Mouse (Mus musculus) cerebellum, adult 11-12 months (tissue): ENCODE data around the gene Cbr4.
A peak's percentile ranks its signal among the peaks of the same experiment; 100 is the strongest.

Source experiments
- DNase-seq: peaks from one replicate; pipeline ENCODE4 v3.0.0; 2022

Gene Cbr4

DNA sequence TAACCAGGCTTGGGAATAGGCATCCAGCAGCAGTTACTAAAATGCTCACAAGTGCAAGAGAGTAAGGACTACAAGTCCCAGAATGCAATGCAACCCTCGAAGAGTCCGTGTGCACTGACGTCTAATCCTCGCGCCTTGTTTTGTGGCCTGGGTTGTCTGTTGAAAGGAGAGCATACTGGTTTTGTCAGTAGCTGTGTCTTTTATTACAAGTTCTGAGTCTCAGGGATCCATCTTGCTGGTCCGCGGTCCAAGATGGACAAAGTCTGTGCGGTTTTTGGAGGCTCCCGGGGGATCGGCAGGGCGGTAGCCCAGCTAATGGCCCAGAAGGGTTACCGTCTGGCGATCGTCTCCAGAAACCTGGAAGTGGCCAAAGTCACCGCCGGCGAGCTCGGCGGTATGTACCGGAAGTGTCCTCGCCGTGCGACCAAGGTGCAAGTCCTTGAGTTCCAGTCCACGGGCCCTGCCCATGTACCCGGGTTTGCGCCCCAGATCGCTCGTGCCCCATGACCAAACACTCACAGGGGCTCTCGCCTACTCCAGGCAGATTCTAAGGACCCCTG is at the start of gene Cbr4:
Gene Cbr4, plus strand, starts transcription at position 138 of the 560 bp plus-strand sequence.
- DNase-seq = peak; percentile 86

DNA sequence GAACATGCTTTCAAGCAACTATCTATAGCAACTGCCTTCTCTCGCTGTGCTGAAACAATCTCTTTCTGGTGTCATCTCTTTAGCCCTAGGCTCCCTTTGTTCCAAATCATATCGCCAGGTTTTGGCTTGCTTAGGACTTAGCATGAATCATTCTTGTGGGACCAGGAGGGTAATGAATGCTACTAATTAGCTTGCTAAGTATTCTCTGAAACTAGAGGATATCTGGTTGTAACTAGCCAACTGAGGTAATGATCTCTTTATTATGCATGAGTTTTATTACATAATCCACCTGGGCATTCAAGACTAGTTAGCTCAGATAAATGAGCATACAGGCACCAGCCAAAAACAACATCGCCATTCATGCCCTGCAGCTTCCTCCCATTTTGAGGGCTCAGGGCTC is 44.5 kb upstream of the Cbr4 start:
- DNase-seq = no peak

DNA sequence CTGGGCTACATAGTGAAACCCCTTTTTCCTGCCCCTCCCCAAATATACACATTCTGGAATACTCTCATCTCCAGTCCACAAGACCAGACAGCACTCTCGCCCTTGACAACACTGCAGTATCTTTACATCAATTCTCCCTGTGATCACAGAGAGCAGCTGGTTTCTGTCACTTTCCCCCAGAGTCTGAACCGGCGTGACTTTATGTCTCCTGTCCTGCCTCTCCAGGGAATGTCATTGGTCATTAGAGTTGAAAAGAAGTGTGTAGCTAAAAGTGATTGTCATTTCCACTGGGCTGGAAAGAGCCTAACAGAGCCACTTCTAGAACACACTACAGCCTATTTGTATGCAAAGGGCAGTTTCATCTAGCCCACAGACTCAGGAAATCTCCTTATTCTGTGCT is 43.2 kb upstream of the Cbr4 start:
- DNase-seq = no peak

DNA sequence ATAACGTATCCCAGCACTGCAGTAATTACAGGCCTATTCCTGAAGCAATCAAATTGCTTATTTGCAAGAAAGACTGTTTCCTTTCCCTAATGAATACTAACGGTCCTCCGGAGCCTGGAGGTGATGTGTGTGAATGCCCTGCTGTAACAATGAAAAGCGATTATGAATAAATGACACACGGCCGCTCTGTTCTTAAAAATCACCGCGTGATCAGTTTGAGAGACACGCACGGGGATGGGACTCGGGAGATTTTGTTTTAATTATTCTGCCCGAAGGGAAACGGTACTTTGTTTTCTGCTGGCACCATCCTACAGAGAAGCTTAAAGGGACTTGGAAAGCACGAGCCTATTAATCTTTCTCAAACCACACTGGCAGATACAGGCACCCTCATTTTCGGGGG is 41.2 kb upstream of the Cbr4 start:
- DNase-seq = no peak

DNA sequence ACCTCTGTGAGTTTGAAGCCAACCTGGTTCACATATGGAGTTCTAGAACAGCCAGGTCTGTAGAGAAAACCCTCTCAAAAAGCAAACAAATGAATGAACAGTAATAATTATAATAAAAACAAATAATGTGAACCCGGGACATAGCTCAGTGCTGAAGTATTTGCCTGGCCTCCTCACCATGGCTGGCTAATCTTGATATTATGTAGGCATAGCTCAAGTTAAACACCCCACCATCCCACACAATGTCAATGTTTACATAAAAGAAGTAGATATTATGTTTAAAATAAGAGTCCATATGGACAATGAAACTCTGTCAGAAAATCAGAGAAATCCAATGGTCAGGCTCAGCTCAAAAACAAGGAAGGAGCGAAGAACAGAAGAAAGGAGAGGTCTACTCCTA is 39.4 kb upstream of the Cbr4 start:
- DNase-seq = no peak

DNA sequence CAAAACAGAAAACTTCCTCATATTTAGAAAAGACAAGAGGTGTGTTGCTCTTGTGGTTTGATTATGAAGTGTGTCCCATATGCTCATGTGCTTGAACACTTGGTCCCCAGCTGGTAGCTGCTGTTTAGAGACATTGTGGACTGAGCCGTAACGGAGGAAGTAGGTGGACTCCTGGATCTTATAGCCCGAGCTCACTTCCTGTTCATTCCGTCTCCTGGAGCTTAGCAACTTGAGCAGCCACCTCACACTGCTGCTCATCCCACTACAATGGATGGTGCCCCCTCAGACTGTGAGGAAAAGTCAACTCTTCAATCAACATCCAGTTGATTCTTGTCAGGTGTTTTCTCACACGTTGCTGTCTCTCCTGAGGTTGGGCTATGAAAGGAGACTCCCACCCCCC is 38.7 kb upstream of the Cbr4 start:
- DNase-seq = no peak

DNA sequence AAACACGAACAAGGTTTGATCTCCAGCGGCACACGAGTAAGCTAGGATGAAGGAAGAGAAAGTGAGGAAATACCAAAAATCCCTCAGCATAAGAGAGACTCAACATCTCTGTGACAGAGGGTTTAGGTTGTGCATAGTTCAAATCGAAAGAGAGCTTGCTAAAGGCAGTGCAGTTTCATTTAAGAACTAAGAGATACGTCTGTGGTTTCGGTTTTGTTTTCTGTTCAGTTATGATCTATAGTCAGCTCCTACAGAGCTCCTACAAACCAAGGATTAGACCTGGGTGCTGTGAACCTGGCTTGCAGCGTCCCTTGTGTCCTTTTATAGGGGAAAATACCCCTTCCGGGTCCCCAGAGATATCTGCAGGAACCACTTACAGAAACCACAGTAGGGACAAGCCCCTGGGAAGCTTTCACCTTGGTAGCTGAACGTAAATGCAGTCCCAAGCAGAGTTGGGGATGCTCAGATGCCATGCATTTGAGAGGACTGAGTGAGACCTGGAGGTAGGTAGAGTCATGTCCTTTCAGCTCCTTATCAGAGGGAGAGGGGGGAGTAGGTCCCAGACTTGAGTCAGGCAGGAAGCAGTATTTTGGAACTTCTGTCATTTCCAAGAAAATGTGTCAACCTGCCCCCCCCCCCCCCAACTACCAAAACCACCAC is 36.5 kb upstream of the Cbr4 start:
- DNase-seq = no peak

DNA sequence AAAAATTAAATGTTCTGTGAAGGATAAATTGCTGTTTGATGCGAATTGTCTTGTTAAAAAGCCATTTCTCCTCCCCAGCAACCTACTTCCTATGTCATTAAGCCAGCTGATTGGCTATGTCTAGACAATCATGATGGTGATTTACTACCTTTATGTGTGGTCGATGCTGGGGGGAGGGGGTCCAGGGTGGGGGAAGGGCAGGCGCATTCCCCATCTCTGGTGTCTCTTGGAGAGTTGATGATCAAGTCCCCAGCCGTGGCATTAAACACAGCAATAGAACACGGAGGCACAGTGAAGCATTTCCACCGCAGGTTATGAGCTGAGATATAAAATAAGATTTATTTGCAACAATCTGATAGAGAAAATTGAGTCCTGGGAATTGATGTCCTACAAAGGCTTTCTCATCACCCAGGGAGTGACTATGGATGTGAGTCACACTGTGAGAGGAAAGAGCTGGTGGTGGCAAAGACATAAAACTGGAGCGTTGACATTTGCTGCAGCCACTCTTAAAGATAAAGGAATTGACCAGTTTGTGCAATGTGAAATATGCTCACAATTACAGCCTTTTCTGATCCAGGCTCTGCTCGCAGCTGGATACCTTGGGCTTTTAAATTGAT is 35.7 kb upstream of the Cbr4 start:
- no peak for DNase-seq

DNA sequence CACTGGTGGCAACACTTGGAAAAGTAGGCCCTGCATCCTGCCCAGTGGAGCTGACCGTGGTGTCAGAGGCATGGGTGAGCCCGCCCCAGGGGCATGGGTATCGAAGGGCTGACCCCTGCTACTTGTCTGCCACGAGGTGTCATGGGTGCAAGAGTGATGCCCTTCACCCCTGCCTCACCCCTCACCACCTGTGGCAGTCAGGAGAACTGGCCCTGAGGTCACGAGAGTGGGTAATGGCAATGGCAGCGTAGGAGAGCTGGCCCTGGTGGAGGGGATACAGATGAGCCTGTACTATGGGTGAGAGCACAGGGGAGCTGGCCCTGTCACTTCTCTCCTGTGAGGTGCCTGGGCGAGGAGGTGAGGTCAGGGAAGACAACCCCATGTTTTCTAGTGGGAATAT is 27.8 kb upstream of the Cbr4 start:
- DNase-seq = no peak

DNA sequence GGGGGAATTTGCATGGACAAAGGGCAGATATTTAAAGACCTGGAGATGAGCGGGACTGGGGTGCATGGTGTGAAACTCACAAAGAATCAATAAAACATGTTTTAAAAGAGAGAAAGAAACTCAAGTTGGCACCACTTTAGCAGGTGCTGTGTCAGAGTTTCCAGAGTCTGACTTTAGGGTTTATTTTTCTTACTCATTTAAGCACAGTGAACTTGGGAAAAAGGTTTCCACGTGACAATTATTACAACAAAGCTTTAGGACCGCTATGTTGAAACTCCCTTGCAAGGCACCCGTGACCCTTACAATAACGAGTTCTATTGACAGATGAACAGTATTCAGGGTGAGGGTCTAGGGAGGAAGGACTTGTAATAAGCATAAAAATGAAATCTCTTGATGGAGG is 25.3 kb upstream of the Cbr4 start:
- no peak for DNase-seq

DNA sequence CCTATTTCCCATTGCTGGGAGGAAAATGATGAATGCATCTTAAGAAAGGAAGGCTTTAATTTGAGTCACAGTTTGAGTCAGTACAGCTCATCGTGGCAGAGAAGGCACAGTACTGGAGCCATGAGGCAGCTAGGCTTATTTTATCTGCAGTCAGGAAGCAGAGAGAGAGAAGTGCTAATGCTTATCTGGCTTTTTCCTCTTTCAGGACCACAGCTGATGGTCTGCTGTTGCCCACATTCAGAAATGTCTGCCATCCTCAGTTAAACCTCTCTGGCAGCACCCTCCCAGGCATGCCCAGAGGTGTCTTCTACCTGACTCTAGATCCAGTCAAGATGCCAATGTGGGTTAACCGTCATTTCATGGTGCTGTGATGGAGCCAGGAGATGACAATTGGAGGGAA is 23.1 kb upstream of the Cbr4 start:
- no peak for DNase-seq

DNA sequence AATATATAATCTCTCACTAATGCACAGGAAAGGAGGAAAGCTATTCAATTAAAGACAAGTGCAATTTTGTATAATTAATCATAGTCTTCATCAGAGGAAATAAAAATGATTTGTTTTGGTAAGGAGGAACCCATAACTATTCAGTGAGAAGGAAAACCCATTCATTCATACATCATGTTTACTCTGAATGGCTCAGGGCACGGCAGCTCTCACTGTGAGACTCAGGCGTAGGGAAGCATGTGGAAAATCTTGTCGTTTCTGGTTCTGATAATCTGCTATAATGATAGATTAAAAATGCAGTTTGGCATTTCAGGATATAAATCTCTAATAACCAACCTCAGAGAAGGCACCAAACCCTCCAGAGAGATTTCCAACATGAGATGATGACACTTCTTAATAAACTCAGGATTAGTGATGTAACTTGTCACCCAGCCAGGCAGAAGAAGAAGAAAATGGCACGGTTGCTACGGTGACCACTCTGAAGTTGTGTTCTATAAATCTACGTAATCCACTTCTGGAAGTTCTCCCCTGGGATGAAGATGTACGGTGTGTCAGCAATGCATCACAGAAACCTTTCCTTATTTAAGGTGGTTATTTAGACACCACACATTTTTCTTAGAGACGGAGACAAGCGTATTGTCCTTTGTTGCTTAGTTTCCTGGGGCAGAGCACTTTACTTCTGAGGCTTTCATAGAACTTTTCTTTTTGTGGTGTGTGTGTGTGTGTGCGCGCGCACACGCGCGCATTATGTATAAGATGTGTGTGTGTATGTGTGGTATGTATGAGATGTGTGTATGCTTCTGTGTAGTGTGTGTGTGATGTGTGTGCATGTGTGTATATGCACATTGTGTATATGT is 20.6 kb upstream of the Cbr4 start:
- DNase-seq = no peak

DNA sequence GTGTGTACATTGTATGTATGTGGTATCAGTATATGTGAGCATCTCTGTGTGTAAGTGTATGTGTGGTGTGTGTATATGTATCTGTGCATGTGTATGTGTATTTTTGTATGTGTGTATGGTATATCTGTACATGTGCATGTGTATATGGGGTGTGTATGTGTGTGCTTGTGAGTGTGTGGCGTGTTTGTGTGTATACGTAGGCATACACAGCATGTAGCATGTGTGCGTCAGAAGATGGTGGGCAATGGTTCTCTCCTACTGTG is 20.1 kb upstream of the Cbr4 start:
- no peak for DNase-seq

DNA sequence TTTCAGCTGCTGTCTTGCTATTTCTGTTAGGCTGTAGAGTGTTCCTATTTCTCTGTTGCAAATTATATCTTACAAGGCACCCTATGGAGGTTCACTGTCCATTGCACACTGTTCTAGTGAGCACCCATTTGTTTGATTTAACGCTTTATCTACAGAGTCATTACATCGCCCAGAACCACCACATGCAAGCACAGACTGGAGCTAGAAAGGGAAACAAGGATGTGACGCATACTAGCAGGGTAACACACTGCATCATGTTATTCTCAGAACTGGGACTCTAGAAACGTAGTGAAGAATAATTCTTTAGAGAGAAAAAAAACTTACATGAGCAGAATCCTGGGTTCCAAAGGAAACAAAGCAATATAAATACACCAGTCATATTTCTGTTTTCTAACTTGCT is 17.3 kb upstream of the Cbr4 start:
- DNase-seq = no peak

DNA sequence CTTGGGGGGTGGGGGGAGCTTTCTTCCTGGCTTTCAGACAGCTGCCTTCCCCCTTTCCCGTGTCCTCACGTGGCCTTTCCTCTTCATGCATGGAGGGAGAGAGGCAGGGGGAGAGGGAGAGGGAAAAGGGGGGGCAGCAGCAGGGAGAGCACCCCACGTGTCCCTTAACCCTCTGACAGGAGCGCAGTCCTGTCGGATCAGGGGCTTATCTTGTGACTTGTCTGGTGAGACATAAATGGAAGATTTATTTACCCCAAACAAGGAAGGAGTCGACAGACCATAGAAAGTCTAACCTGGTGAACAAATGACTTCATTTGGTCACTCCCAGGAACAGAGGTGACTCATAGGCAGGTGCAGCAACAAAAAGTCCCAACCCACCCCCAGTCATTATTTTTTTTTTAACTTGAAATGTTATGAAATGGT is 12.3 kb upstream of the Cbr4 start:
- DNase-seq = no peak

DNA sequence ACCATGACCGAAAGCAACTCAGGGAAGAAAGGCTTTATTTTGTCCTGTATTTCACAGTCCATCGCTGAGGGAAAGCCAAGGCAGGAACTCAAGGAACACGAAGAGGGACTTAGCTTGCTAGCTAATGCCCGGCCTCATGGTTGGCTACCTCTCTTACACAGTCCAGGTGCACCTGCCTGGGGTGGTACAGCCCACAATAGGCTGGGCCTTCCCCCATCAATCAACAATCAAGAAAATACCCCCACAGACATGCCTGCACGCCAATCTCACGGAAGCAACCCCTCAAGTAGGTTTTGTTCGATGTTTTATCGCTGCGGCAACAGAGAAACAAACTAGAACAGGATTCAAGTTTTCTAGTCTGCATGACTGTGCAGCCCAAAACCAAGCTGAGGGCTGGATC is 11.4 kb upstream of the Cbr4 start:
- DNase-seq = no peak

DNA sequence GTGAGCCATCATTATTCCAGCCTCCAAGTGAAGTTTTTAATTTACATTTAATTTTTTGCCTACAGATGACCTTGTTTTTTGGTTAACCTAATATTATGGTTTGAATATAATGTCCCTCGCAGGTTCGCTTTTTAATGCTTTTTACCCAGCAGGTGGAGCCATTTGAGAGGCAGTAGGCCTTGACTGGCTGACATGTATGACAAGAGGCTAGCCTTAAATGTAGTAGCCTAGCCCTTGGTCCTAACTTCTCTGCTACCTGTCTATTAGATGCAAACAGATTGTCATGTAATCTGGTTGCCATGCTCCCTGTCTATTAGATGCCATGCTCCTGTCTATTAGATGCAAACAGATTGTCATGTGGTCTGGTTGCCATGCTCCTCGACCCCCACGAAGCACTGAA is 9.4 kb upstream of the Cbr4 start:
- no peak for DNase-seq

DNA sequence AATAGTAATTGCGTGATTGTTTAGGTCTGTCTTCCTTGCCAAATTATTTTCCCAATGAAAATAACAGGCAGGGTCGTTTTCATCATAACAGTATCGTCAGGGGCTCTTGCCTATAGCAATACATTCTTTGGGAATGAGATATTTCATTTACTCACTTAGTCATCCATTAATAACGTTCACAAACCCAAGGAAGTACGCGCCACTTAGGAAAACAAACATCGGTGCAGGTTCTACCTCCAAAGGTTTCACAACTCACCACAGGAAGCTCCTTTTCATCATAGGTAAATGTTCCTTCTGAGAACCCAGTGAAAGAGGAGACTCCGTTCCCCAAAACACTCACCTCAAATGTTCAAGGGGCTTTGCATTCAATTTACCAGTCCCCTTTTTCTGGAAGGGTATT is 8.7 kb upstream of the Cbr4 start:
- DNase-seq = no peak

DNA sequence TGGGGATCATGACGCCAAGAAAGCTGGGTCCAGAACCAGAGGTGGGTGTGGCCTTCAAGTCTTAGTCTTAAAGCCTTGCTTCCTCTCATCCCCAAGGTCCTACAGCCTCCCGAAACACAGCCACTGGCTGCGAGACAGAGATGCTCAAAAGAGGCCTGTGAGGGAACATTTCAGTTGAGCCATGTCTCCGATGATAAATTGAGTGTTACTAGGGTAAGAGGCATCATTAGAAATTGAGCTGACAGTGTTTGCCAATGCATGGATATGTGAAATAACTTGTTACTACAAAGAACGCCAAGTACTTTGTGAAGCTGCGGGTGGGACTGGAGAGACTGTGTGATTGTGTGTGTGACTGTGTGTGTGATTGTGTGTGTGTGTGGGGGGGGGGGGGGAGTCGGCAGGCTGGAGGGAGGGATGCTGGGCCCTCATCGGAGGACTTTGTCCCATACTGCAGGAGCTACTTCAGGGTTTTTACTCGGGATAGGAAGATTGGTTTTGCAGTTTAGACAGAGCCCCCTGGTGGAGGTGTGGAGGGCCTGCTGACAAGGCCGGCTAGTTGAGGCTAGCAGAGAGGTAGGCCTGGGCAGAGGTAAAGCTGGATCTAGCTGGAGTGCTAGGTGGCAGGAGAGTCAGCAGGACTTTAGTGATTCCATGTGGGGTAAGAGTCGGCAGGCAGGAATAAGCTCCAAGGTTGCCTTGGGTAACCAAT is 7.9 kb upstream of the Cbr4 start:
- DNase-seq = no peak

DNA sequence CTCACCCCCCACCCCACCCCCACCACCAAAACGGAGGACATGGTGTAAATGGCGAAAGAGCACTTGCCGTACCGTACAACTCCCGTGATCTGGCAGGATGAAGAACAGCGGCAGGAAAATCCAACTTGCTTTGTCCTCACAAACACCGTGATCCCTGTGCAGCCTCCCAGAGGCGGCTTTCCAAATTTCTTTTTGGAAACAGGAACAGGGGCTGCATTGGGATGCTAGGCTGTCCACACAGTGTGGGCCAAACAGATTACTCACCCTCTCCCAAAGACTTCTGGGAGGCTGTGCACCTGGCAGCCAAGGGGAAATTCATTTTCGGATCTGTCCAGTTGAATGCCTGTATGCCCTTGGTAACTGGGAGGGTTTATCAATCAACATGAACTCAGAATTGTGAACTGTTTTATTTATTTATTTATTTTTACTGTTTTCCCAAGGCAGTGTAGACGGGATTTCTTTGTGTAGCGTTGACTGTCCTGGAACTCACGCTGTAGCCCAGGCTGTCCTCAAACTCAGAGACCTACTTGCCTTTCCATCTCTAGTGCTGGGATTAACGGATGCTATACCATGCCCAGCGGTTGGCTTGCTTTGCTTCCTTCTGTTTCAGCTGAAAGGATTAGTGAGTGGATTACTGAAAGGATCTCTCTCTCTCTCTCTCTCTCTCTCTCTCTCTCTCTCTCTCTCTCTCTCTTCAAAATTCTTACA is 7.1 kb upstream of the Cbr4 start:
- no peak for DNase-seq

DNA sequence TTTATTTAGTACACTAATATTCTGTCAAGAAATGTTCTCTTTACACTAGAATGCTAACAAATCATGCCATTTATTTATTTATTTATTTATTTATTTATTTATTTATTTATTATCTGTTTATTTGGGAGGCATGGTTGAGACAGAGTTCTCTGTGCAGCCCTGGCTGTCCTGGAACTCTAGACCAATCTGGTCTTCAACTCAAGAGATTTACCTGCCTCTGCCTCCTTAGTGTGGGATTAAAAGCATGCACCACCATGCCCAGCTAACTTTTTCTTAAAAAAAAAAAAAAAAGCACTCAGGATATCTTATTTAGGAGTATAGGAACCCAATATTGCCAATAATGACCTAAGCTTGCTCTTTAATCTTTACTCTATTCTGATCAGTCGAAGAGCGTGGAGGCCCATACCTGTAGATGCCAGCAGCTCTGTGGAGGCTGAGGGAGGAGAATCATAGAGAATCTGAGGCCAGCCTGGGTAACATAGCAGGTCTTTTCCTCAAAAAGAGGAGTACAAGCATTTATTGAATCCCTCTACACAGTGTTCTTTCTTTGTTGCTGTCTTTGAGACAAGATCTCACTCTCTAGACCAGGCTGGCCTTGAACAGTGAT is 508 bp upstream of the Cbr4 start:
- no peak for DNase-seq

DNA sequence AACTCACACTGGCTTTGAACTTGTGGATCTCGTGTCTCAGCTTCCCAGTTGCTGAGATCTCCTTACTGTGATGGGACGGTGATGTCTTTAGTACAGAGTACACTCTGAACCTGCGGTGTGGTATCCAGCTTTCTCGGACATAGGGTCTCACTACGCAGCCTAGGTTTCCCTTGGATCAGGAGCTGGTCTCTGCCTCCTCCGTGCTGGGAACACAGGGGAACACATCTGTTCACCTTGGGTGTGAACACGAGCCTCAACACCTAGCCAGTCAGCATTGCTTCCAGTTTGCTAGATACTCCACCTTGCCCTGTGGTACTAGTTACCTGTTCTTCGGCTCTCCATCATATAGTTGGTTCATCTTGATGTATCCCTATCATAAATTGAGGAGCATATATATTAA is 1.1 kb downstream of the Cbr4 start:
- DNase-seq = peak; percentile 13
